Mouse (Mus musculus) forebrain, embryonic 12.5 days (tissue): ENCODE results near the gene Zfp354b. TPM values are rescaled to one million over a fixed set of nuclear protein-coding genes. Genes with fewer than 3 reads are reported as not detected.

ENCODE experiments used
- polyA plus RNA-seq: library from polyadenylated mRNA; unstranded; fragments of >200 nt; fragmentation: Nextera tagmentation; extraction: Ambion mirVana; gene quantifications from 2 replicates; pipeline ENCODE4 v1.2.1, GENCODE M21; 2016

Zfp354b gene
- polyA plus RNA-seq, 1 experiment from 2014 or later, result 1.7 TPM

Other genes with a start within 250 kb of the Zfp354b start
- gene Zfp354c, start 103.9 kb downstream of the Zfp354b start, polyA plus RNA-seq, result 49.6 and 55.9 TPM in 2 replicates
- 1.3 TPM in 2 replicates for gene Zfp879, start 90.1 kb downstream of the Zfp354b start, polyA plus RNA-seq
- not detected in 2 replicates for gene Grm6, start 80.9 kb downstream of the Zfp354b start, polyA plus RNA-seq
- gene Zfp454, start 44.0 kb downstream of the Zfp354b start, polyA plus RNA-seq, result 14.8 and 15.8 TPM in 2 replicates
- gene Zfp2, start 15.5 kb downstream of the Zfp354b start, polyA plus RNA-seq, result 34.8 and 42.0 TPM in 2 replicates
- gene 4933414I15Rik, start 12.1 kb upstream of the Zfp354b start, polyA plus RNA-seq, result not detected in 2 replicates
- not detected in 2 replicates for gene Prop1, start 22.1 kb upstream of the Zfp354b start, polyA plus RNA-seq
- gene Olfr1378, start 34.9 kb upstream of the Zfp354b start, polyA plus RNA-seq, result not detected in 2 replicates
- gene Olfr1377, start 50.3 kb upstream of the Zfp354b start, polyA plus RNA-seq, result 0.09 TPM in 1 of 2 replicates, not detected in the other
- gene Olfr51, start 72.0 kb upstream of the Zfp354b start, polyA plus RNA-seq, result not detected in 2 replicates
- not detected in 2 replicates for gene Olfr54, start 82.6 kb upstream of the Zfp354b start, polyA plus RNA-seq
- not detected in 2 replicates for gene Olfr1375, start 116.5 kb upstream of the Zfp354b start, polyA plus RNA-seq
- gene Zfp354a, start 127.6 kb upstream of the Zfp354b start, polyA plus RNA-seq, result 8.7 and 9.5 TPM in 2 replicates